Mouse (Mus musculus) c-Kit-positive CD71-positive TER-119-negative erythroid progenitor cells, embryonic 14.5 days (primary cell): ENCODE data around the gene Cacna2d3.

Experiments used
- DNase-seq: peaks from one replicate; pipeline ENCODE4 v3.0.0-alpha.2; 2013; ENCODE audit warnings: low read depth

Cacna2d3 gene

DNA sequence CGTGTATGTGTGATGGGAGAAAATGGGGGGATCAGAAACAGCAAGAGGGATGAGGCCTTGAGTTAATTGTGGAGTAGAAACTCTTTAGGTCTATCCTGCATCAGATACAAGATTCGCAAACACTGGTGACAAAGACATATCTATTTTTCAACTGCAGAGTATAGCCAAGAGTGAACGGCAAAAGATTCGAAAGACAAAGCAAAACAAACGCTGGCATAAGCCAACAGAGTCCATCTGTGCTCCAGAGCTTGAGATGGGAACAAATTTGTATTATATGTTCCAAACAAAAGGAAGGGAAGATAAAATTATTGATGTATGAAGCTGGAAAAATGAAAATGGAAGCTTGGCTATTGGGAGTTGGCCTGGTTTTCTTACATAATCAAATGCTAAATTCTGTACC is 802.8 kb downstream of the Cacna2d3 start:
- no peak for DNase-seq

DNA sequence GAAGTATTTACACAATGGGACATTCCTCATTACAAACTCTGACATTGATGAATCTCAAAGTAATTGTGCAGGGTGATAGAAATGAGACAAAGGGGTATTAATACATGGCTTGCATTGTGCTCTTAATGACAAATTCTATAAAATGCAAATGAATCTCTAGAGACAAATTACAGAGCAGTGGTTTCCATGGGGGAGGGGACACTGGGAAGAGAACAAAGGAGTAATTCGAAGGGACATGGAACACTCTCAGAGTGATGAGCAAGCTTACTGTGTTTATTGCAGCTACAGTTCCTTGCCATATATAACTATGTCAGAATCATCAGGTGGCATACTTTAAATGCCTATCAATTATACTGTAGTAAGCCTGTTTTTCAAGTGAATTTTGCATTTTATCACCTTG is 806.7 kb downstream of the Cacna2d3 start:
- DNase-seq = no peak

DNA sequence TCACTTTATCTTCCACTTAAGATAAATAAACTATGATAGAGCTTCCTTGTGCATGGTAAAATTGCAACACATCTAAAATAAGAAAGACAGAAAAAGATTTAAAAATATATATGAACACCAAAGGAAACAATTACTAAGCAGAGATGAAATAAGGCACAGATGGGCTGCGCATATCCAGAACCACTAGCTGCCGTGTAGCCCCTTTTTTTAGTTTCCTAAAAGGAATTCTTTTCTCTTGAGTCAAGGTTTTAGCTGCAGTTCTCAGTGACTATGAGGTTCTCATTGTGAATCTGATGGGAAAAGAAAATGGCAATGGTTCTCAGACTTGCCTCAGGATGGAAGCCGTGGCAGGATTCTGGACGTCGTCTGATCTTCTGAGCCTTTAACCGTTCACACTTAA is 814.0 kb downstream of the Cacna2d3 start:
- DNase-seq = no peak

DNA sequence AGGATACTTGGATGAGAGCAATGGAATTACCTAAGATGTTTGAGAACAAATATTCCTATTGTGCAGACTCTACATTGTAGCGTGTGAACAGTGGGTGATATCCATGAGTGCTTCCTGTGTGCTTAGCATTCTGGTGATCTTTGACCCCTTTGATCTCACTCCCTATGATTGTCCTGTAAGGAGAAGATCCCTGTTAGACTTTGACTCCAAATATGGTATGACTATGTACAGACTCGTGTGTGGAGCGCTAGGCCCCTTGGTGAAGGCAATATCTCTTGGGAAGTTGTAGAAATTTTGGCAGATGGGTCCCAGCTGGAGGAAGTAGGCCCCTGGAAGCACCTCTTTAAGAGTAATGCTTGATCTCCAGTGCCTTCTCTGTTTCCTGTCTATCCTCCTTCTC is 829.1 kb downstream of the Cacna2d3 start:
- no peak for DNase-seq

DNA sequence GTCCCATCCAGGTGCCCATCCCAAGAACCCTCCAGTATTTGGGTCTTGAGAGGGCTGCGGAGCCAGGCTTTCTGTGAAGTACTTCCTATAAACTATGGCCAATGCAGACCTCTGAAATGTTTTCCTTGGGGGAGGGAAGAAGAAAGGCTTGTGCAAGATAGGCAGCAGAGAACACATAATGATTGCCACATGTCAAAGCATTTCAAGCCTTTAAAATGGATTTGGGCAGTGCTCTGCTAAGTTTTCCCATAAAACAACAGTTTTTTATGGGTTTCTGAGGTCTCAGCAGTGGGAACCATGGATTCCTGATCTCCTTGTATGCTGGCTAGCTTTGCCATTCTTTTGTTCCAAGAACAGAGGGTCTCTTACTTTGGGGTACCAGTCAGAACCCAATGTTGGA is 834.3 kb downstream of the Cacna2d3 start:
- DNase-seq = no peak

DNA sequence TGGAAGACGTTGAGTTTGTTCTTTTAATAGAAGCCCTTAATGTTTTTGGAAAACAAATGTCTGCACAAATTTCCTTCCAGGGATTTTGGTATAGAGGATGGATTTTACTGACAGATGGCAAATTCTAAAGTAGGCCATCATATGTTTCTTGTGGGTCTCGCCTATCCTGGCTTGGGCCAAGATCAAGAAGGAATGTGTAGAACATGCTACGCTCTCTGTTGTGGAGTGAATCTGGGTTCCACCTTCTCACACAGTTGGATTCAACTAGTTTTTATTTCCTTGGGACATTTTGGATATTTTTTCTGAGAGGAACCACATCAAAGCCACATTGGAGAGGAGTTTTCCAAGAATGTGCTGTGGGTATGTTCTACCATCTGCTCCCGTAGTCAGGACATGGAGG is 835.0 kb downstream of the Cacna2d3 start:
- DNase-seq = no peak

DNA sequence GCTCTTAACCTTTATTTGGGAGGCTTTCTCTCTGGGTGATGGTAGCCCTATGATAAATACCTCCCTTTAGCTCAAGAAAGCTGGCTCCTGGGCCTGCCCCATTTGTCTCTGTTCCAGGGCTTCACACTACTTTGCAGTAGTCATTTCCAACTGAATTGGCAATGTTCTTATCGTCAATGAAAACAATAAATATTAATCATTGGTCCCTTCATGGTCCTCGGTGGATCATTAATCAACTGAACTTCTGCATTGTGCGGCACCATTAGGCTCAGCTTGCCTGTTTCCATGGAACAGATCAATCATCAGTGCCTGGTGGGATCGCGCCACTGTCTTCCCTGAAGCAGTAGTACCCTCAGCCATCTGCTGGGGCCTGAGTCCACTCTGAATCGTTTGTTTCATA is 850.7 kb downstream of the Cacna2d3 start:
- DNase-seq = no peak

DNA sequence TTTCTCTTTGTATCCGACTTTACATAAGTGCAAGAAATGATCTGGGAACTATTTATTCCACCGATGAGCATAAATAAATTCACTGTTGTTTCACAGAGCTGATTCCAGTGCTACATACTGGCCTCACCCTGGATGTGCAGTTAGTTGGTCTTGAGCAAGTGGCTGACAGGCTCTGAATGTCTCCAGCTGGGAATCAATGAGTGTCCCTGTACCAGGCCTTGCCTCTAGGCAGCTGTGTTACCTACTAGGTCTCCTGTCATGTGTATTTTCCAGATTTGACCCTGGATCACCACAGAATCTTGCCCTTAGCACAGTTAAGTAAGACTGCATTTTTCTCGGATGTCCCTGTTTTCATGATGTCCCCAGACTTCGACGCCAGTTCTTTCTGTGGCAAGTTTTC is 851.3 kb downstream of the Cacna2d3 start:
- DNase-seq = no peak

DNA sequence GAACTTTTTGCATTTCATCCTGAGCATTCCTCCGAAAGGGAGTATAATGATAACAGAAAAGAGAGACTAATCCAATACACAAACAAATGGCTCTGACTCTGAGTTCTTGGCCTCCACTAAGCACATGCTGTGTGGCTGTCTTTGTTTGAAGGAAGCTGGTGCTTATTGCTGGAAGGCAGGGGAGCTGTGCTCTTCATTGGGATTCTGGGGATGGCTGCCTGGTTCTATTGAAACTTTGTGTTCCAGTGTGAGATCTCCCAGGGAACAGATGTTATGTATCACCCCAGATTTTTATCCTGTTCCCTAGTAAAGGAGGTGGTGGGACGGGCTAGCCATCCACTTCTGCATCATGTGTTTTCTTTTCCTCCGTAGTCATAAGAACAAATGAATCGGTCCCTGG is 856.7 kb downstream of the Cacna2d3 start:
- no peak for DNase-seq

DNA sequence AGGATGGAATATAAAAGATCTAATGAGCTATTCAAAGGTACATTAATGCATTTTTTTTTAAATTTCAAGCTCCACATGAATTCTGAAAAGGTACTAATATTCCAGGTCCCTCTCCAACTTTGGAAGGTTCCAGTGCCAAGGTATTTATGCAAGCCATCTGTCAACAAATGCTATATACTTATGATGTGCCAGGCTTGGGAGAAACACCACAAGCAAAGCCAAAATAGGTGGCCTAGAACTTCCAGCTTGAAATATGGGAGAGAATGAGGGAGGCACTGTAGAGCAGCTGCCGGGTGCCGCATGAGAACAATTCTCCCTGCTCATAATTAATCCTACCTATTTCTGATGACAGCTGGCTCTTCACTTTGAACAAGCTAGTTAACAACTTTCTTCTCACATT is 860.5 kb downstream of the Cacna2d3 start:
- DNase-seq = no peak
